Mouse (Mus musculus) adrenal gland, postnatal 25 days (tissue): ENCODE measurements around the gene Zfp112. TPM values are rescaled to one million over a fixed set of nuclear protein-coding genes. Genes with fewer than 3 reads are reported as not detected.
"Not testable (repeated sequence)": the region's sequence is repeated elsewhere in the genome, so short reads cannot be mapped to it uniquely, and the experiment has no call there.

Source experiments
- DNase-seq: peaks from one replicate; pipeline ENCODE4 v3.0.0; 2021; ENCODE audit warnings: mixed read lengths
- long read RNA-seq: library from polyadenylated mRNA; stranded (forward); transcript quantifications from one replicate; pipeline ENCODE4 v2.0.0, GENCODE M21; 2021
- total RNA-seq: library from RNA; stranded (reverse); gene quantifications from 2 replicates; pipeline ENCODE4 v1.2.3, GENCODE M21; 2021

The Zfp112 gene
- total RNA-seq = 5.4 and 6.1 TPM in 2 replicates
- long read RNA-seq, partial matches to known transcripts = 0 of 5 reads
- long read RNA-seq, other reads (novel, unspliced or antisense) = 4 of 5 reads

DNA sequence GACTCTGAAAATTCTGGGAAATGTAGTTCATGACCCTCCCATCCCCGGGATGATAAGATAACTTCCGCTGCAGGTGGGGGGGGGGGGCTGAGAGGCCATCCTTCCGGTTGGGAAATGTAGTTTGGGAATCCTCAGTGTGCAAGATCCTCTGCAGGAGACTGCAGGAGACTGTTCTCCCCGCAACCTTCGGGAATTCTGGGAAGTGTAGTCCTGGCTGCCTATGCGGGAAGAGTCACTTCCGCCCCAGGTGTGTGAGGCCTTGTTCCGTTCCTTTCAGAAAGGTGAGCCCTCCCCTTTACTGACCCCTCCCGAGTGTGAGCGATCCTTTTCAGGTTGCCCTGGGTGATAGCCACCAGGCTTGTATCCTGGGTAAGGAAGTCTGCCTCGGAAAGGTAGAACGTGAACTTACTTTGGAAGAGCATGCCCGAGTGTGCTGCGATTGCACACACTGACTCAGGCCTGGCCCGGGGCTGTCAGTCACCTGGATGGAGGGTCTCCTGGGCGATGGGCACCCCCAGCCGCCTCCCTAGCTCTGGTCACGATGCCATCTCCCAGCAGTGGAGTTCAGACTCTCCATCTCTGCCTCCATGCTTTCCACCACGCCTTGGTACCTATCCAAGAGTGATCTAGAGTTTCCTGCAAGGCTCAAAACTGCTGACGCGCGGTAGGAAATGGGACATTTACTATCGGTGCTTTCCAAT, at the start of gene Zfp112:
Zfp112 (plus strand) TSS at position 159 of the 701 bp plus-strand sequence.
- DNase-seq = peak; percentile 66

DNA sequence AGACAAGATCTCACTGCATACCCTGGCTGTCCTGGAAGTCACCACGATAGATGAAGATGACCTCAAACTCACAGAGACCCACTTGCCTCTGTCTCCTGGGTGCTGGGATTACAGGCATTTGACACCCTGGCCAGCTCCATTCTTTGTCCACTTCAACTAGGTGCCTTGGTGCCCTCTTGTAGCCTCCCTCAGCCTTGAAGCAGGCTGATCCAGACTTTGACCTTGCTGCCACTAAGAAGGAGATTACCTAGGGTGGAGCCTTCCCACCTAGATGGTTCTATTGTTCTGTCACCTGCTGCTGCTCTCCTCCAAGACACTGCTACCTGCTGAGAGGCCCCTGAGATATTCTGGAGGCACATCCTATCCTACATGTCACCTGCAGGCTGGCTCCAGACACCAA, 37.7 kb upstream of the Zfp112 start:
- not testable (repeated sequence) for DNase-seq

DNA sequence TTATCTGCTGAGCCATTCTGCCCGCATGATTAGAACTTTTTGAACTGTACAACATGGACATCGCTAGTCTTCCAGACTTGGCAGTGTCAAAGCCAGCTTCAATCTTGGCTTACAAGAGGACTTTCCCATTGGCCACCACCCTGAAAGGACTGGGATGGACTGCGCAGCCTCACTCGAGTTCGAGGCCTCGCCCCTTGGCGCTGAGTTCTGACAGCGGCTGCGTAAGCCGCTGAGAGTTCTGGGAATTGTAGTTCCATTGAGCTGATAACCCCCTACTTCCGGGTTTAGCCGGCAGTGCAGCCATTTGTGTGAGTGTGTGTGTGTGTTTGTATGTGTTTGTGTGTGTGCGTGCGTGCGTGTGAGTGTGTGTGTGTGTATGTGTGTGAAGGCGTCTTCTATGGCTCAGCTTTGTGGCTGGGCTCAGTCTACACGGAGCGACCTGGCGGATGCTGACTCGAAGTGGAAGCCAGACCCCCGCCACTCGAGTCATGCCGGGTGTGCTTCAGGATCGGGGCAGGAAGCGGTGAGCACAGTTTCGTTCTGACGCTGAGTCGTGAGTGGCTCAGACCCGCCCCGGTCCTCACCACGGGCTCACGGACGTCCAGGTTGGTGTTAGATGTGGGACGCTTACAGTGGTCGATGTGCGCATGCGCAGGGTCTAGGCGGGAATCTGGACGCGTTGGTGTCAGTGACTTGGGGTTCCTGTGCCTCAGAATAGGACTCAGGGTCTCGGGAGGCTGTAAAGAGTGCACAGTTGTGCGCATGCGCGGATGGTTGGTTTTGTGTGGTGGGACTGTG, 30.3 kb upstream of the Zfp112 start, which contains the start of gene Zfp180:
Zfp180 (plus strand) TSS at position 291 of the 798 bp plus-strand sequence.
- DNase-seq = peak; percentile 92

DNA sequence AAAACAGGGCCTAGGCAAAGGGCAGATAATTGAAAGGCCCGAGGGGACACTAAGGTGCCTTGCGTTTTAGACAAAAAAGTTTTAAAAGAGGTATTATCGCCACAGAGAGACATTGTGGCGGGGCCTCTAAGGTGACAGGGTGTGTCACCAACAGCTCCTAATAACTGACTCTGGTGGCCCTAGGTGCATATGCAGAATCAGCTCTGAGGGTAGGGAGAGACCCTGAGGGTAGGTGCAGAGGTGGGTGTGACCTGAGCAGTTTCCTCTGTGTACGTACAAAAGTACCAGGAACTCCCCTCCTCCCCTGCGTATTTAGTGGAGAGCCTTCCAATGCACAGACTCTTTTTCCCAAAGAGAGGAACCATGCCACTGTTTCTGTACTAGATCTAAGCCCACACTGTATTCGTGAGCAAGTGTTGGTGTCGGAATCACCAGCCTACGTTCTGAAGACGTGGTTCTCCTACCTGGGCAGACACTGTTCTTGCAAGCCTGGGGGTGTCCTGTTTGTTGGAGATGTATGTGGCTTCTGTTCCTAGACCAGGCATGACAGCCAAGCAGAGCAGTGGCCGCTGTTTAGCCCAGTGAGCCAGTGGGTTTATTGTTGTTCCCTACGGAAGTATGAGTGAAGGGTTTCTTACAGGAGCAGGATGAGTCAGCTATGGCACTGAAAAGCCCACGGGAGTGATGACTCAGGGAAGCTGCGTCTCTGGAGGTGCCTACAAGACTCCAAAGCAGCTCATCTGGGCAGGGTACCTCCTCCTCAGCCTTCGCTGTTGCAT, 29.5 kb upstream of the Zfp112 start:
- DNase-seq = no peak

DNA sequence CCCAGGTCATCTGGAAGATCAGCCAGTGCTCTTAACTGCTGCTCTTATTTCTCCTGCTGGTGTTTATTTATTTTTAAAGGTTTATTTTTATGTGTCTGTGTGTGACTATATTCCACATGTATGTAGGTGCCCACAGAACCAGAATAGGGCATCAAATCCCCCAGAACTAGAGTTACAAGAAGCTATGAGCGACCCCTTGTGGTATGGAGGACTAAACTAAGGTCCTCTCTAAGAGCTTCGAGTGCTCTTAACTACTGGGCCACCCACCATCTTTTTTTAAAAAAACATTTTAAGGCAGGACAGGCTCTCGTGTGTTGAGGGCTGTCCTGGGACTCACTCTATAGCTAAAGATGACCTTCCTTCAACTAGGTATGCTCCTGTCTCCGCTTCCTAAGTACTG, 25.2 kb upstream of the Zfp112 start:
- DNase-seq = no peak

DNA sequence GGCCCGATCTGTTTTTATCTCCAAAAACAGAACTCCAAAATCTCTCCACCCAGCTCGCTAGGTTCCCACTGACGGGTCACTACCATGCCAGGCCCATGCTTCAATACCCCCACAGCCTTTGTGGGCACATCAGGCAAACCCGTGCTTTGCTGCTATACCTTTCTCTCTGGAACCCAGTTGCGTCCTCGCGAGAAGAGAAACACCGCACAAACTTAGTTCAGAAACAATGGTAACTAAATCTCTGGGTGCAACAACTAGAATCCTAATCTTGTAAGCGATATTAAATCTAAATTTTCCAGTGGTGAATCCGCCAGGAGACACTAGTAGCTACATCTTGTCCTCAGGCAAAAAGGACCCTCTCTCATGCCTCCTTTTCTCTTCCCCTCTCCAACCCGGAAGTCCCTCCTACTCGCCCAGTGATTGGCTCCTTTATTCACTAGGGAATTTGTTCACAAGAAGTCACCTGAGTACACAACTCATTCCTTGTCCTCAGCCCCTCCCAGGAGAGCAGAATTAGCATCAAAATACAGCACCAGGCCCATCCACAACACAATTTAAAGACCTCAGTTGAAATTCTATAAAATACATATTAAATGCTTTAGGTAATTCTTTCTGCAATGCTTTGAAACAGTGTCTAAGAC, 24.5 kb upstream of the Zfp112 start:
- no peak for DNase-seq

DNA sequence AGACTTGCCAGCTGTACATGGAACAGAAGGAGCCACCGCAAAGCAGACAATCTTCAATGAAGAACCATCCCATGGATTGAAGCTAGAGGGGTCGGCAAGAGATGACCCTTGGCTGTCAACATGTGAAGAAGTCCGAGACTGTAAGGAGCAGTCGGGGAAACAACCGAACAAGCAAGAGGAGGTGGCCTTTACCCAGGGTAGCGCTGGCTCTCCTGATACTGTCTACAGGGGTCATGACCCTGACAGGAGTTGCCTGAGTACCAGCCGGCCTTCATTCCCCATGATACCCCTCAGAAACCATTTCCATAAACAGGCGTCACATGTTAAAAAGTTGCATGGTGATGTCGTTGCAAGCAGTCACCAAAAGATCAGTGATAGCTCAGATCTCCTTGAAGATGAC, 7.7 kb upstream of the Zfp112 start:
- DNase-seq = no peak

DNA sequence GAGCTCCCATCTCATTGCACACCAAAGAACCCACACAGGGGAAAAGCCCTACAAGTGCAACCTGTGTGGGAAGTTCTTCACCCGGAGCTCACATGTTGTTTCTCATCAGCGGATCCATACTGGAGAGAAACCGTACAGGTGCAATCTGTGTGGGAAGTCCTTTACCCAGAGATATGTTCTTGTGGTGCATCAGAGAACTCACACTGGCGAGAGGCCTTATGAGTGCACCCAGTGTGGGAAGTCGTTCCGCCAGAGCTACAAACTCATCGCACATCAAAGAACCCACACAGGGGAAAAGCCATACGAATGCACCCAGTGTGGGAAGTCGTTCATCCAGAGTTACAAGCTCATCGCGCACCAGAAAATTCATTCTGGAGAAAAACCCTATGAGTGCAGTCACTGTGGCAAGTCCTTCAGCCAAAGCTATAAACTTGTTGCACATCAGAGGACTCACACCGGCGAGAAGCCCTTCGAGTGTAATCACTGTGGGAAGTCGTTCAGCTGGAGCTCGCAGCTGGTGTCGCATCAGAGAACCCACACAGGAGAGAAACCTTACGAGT, 6.9 kb upstream of the Zfp112 start:
- DNase-seq = no peak

DNA sequence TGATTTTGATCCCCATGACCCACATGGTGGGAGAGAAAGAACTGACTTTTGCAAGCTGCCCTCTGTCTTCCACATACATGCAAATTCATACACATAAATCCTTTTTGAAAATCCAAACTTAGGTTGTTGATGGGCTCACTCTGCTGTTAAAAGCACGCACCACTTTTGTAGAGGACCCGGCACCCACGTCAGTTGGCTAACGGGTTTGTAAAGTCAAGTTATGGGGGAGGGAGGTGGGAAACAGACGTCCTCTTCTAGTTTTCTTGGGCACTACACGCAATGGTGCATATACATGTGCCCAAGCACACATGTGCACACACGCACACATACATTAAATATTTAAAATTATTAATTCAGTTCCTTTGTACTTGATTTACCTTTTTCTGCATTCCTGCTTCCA, 1.3 kb upstream of the Zfp112 start:
- no peak for DNase-seq

DNA sequence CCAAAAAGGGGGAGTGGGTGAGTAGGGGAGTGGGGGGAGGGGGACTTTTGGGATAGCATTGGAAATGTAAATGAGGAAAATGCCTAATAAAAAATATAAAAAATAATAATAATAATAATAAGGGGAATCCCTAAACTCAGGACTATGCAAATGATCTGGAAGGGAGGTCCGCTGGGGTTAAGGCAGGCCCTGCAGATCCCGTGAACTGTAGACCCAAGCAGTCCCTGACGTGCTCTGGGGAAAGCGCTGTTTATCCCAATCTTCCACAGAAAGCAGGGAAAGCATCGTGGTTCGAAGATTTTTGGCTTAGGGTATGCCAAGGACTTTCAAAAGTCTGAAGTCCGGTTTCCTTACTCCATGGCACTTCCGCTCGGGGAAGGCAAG, 350 bp upstream of the Zfp112 start:
- no peak for DNase-seq

DNA sequence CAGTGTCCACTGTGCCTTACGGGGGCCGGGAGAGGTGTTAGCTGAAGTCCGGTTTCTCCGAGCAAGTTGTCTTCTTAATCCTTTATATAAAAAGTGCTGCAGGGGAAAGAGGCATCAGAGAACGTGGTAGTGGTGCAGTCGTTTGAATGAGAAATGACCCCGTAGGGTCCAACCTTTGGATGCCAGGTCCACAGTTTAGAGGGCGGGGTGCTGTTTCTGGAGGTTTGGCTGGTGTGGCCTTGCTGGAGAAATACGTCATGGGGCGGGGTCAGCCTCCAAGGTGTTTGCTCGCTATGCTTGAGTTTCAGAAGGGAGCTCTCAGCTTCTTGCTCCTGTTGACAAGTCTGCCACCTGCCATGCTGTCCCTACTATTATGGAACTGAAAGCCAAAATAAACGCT, 887 bp downstream of the Zfp112 start:
- DNase-seq = peak; percentile 57

DNA sequence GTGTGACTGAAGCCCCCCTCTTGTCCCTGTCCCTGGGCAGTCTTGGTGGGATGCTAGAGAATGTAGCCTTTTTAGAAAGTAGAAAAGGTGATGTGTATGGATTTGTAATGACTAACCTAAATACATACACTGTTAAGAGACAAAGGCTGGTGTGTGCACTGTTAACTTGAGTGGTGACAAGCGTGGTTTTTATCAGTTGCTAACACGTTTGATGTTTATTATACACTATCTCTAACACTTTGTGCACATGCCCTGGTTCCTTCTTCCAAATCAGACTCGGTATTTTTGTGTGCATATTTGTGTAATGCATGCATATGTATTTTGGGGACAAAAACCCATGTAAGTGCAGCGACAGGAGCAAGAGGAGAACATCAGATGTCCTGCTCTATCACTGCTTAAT, 4.5 kb downstream of the Zfp112 start:
- no peak for DNase-seq

DNA sequence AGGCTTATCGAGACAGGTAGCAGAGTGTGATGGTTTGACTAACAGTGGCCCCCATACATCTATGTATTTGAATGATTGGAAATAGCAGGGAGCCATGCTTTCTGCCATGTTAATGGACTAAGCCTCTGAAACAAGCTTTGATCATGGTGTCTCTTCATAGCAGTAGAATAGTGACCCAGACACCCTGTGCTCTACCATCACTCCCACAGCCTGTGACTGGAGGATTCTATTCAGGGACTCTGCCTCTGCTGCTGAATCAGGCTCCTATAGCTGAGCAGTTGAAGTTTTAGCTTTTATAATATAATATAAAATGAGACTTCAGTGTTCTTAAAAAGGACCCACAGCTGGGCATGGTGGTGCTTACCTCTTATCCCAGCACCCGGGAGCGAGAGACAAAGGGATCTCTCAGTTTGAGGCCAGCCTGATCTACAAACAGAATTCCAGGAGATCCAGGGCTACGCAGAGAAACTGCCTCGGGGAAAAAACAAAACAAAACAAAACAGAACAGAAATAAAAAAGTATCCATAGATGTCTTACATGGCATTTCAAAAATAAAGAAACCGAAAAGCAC, 21.4 kb downstream of the Zfp112 start:
- DNase-seq = no peak

DNA sequence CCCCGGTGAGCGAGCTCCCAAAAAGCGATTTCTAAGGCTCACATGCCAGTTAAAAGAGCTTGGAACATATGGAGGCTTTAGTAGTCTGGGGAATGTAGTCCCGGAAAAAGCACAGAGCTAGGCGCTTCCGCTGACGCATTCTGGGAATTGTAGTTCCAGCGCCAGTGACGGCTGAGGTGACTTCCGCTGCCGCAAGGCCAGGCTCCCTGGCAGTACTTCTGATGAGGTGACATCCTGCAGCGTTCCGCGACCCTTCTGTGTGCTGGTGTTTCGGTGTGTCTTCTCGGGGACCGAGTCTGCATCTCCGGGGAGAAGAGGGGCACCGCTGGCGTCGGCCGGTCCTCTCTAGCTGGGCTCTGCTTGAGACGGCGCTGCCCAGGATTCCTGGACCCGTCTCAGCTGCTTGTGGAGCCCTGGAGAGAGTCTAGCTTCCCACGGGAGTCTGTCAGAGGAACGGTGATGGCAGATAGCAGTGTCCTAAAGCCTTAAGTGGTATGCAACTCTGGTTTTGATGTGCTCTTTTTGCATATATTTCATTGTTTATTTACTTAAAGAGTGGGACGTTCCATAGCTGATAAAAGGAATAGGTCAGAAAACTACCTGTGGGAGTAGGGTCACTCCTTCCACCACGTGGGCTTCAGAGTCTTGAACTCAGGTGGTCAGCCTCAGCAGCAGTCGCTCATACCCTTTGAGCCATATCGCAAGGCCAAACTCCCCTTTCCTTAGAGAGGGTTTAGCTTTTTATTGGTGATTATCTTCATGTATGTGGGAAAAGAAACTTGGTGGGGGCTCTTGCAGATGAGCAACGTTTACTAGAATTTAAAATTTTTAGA, 22.1 kb downstream of the Zfp112 start, which contains the start of gene Zfp235:
Zfp235 (plus strand) TSS at position 174 of the 833 bp plus-strand sequence.
- DNase-seq = peak; percentile 80

DNA sequence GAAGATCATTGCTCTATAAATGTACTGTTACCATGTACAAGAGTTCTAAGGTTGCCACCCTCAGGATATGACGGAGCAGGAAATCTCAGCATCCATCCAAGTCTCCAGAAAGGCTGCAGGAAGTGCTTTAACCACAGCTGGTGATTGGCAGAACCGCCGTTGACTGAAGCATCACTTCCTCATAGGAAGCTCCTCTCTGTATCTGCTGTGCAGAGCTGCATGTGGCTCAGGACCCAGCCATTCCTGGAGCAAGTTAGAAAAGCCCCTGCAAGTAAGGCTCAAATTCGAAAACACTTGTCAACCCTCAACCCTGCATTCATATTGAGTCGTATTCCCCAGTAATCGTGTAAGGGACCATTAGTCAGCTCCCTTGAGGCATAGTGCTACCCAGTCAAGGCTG, 30.5 kb downstream of the Zfp112 start:
- DNase-seq = no peak

DNA sequence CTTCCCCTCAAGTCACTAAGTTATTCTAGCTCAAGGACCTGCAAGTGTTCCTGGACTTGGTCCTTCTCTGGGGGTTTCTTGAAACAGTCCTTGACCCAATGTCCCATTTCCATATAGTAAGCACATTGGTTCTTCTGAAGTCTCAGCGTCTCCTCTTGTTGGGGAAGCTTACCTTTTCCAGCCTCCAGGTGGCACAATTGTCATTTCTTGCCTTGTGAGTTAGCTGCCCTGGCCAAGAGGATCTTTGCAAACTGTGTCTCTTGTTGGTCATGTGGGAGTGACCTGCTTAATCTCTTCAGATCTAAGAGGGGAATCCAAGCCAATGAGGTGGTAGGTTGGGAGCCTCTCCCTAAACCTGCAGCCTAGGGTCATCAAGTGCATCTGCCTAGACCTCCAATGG, 41.2 kb downstream of the Zfp112 start:
- no peak for DNase-seq

DNA sequence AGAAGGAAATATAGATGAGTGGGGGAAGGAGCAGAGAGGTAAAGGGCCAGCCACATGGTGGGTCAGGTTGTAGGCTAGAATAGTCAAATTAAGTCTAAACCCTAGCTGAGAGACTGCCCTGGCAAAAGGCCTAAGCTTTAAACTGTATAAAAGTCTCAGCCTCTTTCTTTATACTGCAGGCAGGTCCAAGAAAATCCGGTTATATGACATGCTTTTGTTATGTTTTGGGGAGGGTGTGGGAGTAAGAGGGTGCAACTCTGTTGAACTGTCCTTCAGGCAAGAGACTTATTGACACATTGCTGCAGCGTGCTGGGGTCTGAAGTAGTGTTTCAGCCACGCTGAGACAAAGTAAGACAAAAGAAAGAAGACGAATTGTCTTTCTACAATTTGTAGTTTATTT, 60.1 kb downstream of the Zfp112 start:
- DNase-seq = no peak

DNA sequence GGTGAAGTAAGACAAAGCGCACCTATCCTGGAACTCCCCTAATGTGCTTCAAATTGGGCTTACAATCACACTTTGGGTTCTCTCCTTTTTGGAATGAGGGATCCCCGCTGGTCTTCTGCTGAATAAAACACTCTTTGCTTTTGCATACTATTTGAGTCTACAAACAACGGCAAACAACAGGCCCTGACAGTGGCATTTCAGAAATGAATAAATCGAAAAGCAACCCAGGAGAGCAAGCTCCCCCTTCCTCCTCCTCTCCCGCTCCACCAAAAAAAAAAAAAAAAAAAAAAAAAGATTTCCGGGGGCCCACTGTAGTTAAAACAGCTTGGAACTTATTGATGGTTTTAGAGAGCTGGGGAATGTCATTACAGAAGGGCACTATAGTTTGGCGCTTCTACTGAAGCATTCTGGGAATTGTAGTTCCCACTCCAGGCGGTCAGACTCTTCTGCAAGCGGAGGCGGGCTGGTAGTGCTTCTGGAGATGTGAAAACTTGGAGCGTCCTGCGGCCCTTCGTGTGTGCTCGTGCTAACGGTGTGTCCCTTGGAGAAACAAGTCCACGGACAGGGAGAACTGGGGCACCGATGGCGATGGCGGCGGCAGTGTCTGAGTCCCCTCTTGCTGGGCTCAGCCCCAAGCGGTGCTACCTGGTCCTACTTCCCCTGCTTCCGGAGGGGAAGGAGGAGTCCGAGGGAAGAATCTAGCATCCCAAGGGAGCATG, 62.7 kb downstream of the Zfp112 start, which contains the start of gene Zfp114:
Zfp114 (plus strand) TSS at position 443 of the 719 bp plus-strand sequence.
- DNase-seq = peak; percentile 44

DNA sequence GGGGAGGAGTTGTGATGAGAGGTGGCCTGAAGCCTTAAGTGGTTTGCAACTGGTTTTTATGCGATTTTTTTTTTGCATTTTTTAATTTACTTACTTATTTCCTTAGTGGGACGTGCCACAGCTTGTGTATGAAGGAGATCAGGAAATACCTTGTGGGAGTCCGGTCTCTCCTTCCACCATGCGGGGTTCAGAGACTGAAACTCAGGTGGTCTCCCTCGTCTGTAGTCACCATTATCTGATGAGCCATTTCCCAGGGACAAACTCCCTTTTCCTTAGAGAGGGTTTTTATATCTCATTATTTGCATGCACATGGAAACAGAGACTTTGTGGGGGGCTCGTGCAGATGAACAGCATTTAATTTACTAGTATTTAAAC, 63.2 kb downstream of the Zfp112 start:
- no peak for DNase-seq
